Mouse (Mus musculus) monocyte, adult 2 months (primary cell): ENCODE measurements around the gene Zfp286.

Source experiments
- DNase-seq, 2 experiments: peaks; one replicate each; pipeline ENCODE4 v3.0.0; 2022; ENCODE audit warnings: low spot score in 2 of 2, low read depth in 1 of 2

The Zfp286 gene

DNA sequence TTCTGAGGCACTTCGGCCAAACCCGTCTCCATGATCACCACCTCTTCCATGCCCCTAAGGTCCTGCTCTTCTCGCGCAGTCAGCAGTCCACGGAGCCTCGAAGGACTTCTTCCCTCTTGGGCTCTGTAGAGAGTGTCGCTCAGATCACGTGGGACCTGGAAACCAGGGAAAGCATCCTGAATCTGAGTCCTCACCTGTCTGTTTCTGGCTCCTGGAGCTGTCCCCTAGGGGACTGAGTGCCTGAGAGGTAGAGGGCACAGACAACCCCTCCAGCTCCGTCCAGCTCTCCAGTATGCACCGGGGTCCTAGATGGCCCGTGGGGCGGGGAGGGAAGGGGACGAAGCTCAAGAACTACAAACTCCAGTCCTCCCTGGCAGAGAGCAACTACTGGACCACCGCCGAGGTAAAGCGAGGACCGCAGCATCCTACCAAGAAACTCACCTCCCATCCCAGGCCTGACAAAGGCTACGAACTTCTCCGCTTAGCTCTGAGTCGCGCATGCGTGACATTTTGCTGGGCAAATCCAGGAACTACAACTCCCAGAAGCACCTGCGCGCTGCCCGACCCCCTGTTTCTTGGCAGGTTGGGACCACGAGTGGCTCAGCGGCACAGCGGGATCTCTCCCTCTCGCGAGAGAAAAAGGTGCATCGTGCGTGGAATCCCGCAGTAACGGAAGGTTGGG, at the start of gene Zfp286:
Gene Zfp286 (minus strand): TSS at position 528 of the 682 bp plus-strand sequence.
- peak; percentile 18 to 19 for DNase-seq

DNA sequence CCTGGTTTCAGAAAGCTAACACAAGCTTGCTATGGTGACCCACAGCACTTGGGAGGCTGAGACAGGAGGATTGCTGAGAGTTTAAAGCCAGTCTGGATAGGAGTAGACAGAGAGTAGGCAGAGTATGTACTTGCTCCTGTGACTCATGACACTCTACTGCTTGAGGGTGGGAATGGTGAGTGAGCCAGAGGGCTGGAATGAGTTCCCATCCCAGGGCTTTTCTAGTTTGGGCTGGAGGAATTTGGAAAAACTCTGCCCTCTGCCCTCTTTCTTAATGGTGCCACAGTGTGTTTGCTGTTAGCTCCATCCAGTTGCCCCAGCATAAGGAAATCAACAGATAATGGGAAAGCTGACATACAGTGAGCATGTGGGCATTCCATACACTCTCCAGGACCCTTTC, 42.6 kb upstream of the Zfp286 start:
- no peak for DNase-seq

GRCm38 (mm10) chr11:62830387-62830786, 41.1 kb upstream of the Zfp286 start:
- no peak for DNase-seq

DNA sequence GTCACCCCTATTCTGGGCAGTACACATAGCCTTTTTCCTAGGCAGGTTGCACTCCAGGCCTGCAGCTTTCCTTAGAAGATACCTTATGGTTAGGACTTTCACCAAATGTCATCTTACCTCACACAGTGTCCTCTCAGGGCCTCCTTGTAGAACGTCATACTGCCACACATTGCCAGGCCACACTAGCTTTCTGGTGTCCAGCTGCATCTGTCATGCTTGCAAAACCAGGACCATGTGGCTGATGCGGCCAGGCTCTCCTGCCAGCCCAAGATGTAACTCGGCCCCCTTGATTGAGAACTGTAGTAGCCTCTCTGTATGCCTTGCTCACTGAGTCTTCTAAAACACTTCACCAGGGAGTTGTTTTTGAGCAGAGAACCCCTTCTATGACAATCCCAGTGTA, 38.6 kb upstream of the Zfp286 start:
- DNase-seq: no peak

- DNase-seq: no peak
Measured at GRCm38 (mm10) chr11:62827135-62827534, 37.9 kb upstream of the Zfp286 start.

- no peak for DNase-seq
Measured at GRCm38 (mm10) chr11:62826106-62826733, 37.0 kb upstream of the Zfp286 start.

- DNase-seq: no peak
Measured at GRCm38 (mm10) chr11:62825222-62826105, 36.2 kb upstream of the Zfp286 start.

GRCm38 (mm10) chr11:62824211-62824610, 34.9 kb upstream of the Zfp286 start:
- DNase-seq: no peak

GRCm38 (mm10) chr11:62821893-62822292, 32.6 kb upstream of the Zfp286 start:
- peak; percentile 17 to 37 for DNase-seq

DNA sequence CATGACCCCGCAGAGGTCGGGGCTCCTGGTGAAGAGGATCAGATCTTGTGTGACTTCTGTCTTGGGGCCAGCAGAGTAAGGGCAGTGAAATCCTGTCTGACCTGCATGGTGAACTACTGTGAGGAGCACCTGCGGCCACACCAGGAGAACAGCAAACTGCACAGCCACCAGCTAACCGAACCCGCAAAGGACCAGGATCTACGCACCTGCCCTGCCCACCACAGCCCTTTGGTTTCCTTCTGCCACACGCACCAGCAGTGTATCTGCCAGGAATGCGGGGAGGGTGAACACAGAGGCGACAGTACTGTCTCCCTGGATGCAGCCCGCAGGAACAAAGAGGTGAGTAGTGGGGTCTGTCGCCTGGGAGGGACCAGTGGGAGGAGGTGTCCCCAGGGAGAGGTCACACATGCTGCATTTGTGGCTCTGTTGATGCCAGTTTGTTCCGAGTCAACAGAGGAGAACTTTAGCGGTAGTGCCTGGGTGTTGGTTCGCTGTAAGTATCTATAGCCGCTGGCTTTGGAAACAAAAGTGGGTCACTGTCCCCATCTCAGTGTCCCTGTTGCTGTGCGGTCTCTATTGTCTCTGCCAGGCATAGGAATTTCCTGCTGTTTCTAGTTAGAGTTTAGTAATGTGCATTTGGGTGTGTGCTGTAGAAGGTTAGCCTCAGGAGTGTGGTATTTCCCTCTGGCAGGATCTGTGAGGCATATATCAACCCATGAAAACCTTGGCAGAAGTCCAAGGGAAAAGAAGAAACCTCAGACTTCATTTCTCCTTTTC, 31.6 kb upstream of the Zfp286 start:
- no peak for DNase-seq

GRCm38 (mm10) chr11:62820059-62820541, 30.8 kb upstream of the Zfp286 start, which contains the start of gene Trim16:
Gene Trim16, plus strand, starts transcription at chr11:62820231.
- peak; percentile 49 to 70 for DNase-seq

DNA sequence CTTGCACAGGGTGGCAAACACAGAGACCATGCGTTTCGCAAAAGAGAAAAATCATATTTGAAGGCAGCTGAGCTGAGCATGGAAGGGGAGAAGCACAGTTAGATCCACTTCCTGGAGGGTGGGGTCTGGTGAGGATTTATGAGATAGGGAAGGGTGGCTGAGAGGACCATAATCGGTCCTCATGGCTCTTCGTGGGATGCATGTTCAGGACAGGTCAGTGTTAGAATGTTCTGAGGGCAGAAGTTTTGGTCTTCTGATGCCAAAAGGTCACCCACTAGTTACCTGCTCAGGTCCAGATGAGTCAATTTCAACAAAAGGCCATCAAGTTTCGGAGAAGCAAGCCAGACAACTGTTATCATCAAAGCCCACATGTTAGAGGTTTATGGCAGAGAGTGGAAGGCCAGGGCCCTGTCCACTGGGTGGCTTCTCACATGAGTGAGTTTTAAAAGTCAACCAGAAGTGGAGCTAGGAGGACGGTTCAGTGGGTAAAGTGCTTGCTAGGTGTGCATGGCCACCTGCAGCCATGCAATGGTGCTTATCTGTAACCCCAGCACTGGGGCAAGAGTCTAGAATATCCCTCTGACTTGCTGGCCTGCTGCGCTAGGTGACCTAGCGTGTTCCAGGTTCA, 29.9 kb upstream of the Zfp286 start:
- no peak for DNase-seq

DNA sequence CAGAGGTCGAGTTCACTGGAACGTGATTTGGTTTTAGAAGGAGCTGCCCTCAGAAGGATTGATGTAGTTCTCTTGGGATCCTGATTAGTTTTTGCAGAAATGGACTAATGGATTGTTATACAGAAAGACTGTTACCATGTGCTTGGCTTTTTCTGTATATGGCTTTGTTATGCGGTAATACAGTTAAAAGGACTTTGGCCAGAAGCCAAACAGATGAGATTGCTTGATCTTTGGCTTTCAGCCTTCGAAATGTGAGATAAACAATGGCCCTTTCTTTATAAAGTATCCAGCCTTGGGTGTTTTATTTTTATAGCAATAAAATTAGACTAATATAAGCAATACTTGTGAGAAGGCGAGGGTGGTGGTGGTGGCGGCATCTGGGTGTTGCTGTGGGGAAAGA, 27.3 kb upstream of the Zfp286 start:
- DNase-seq: no peak

GRCm38 (mm10) chr11:62815438-62815837, 26.2 kb upstream of the Zfp286 start:
- no peak for DNase-seq

- DNase-seq: no peak
Measured at GRCm38 (mm10) chr11:62814625-62815024, 25.4 kb upstream of the Zfp286 start.

- no peak for DNase-seq
Measured at GRCm38 (mm10) chr11:62813970-62814624, 24.8 kb upstream of the Zfp286 start.

- DNase-seq: no peak
Measured at GRCm38 (mm10) chr11:62813497-62813896, 24.2 kb upstream of the Zfp286 start.

GRCm38 (mm10) chr11:62812268-62812667, 23.0 kb upstream of the Zfp286 start:
- DNase-seq: no peak

DNA sequence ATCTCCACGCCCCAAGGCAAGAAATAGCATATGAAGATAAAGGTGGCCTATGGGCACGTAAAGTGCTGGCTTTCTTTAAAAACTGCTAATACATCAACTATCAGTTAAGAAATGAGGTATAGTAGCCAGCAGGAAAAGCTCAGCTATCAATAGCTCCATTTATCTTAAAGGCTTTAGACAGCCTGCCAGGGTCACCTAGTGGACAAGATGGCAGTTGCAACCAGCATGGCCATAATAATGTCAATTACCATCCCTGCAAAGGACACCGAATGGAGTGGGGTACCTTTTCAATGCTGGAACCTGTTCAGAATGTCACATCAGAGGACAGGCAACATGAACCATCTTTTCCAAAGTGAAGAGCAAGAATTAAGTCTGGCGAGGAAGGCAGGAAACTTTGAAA, 19.9 kb upstream of the Zfp286 start:
- no peak for DNase-seq

DNA sequence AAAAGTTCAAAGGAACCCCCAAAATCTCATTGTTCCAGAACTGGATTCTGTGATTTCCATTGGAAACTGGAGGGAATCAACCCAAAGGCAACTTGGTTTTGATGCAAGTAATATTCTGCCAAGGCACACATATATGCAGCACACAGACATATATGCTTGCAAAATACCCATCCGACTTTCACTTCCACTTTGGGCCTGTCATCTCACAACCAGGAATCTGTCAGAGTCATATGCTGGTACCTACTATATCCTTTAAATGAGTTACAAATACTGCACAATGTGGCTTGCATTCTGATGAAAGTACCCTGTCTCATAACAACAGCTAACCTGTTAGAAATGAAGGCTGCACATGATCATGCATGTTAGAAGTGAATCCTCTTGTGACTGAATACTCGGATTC, 18.7 kb upstream of the Zfp286 start:
- peak in 1 of 2 experiments; percentile 33 for DNase-seq
